In genomic region chr5:151188659-151189058, GRCm38 (mm10) we compare ENCODE assay signal across 12 mouse cellular contexts. TPM values are rescaled to one million over a fixed set of nuclear protein-coding genes. Genes with fewer than 3 reads are reported as not detected.
DNase-seq lines count a peak whose midpoint lies in the region; ATAC-seq and TF ChIP-seq lines count a peak whose summit lies in the region.
"Had no signal": no experiment of that assay in that cellular context is flagged by ENCODE, and none has a peak within 500 bp of the region (broad histone marks: within the 10 kb centered on the region; RNA-seq: fewer than 3 reads in every experiment).

No protein-coding gene starts in this region.

- no peak for TF ChIP-seq CTCF in heart, postnatal 0 days (IDR thresholded peaks at IDR 0.05; ENCODE audit: low read depth)
- TF ChIP-seq CTCF in intestine, postnatal 0 days (IDR thresholded peaks at IDR 0.05; ENCODE audit: low read depth): no peak

- peak; percentile 58; the same call in 1 of the 2 replicates for TF ChIP-seq EP300 in heart, postnatal 0 days (IDR thresholded peaks at IDR 0.05; ENCODE audit: low read depth)

- peak overlapping the region; percentile 81 for H3K4me2 ChIP-seq in heart, postnatal 0 days (ENCODE audit: low read depth, low read length)
- H3K4me2 ChIP-seq in heart, embryonic 11.5 days: no peak overlapping the region
- H3K4me2 ChIP-seq in limb, embryonic 12.5 days: peak overlapping the region; percentile 89
- H3K4me2 ChIP-seq in intestine, postnatal 0 days (replicated peaks; ENCODE audit: low read depth): peak overlapping the region; percentile 93
- H3K4me2 ChIP-seq in myocyte (ENCODE audit: low read depth): peak overlapping the region; percentile 74
- no peak overlapping the region for H3K4me2 ChIP-seq in forebrain, embryonic 16.5 days (ENCODE audit: low read length)

- no peaks in the 10 kb centered on the region for H3K36me3 ChIP-seq in heart, postnatal 0 days (replicated peaks; ENCODE audit: control insufficient read depth, insufficient read depth, low read length)
- H3K36me3 ChIP-seq in heart, embryonic 11.5 days (ENCODE audit: control insufficient read depth, insufficient read depth, low read length): no peaks in the 10 kb centered on the region
- H3K36me3 ChIP-seq in limb, embryonic 12.5 days: no peaks in the 10 kb centered on the region
- H3K36me3 ChIP-seq in limb, embryonic 10.5 days: no peaks in the 10 kb centered on the region
- H3K36me3 ChIP-seq in intestine, postnatal 0 days (ENCODE audit: control insufficient read depth, insufficient read depth): no peaks in the 10 kb centered on the region
- H3K36me3 ChIP-seq in myocyte (ENCODE audit: control insufficient read depth, insufficient read depth): peaks cover 6% of the 10 kb centered on the region
- H3K36me3 ChIP-seq in forebrain, embryonic 16.5 days (ENCODE audit: control insufficient read depth, insufficient read depth): no peaks in the 10 kb centered on the region
- H3K36me3 ChIP-seq: midbrain, embryonic 12.5 days had no signal

- H3ac ChIP-seq in myocyte (ENCODE audit: control insufficient read depth, insufficient read length): no peak overlapping the region

- H3K27me3 ChIP-seq in heart, postnatal 0 days (ENCODE audit: control insufficient read depth, insufficient read depth, low read length): no peaks in the 10 kb centered on the region
- H3K27me3 ChIP-seq in heart, embryonic 11.5 days (ENCODE audit: control insufficient read depth, insufficient read depth, low read length): no peaks in the 10 kb centered on the region
- no peaks in the 10 kb centered on the region for H3K27me3 ChIP-seq in limb, embryonic 12.5 days
- H3K27me3 ChIP-seq in limb, embryonic 10.5 days (ENCODE audit: low read depth, poor library complexity, severe bottlenecking): no peaks in the 10 kb centered on the region
- H3K27me3 ChIP-seq in intestine, postnatal 0 days (replicated peaks; ENCODE audit: control insufficient read depth, insufficient read depth, low read length): no peaks in the 10 kb centered on the region
- no peaks in the 10 kb centered on the region for H3K27me3 ChIP-seq in myocyte (ENCODE audit: control insufficient read depth, insufficient read depth, insufficient read length)
- H3K27me3 ChIP-seq in forebrain, embryonic 16.5 days (replicated peaks; ENCODE audit: control insufficient read depth, insufficient read depth, low read length): 0 out of 2 replicates have a peak, but pooled peaks cover 2% of the 10 kb centered on the region

- WGBS in heart, postnatal 0 days: 57% methylated on average over 6 of the region's 6 CpGs
- 79% methylated on average over 6 of the region's 6 CpGs for WGBS in heart, embryonic 11.5 days (ENCODE audit: insufficient replicate concordance)
- WGBS in limb, embryonic 12.5 days: 91% methylated on average over 6 of the region's 6 CpGs
- WGBS in limb, embryonic 10.5 days: 89% methylated on average over 6 of the region's 6 CpGs
- 75% methylated on average over 6 of the region's 6 CpGs for WGBS in intestine, postnatal 0 days
- 64% methylated on average over 6 of the region's 6 CpGs for WGBS in forebrain, embryonic 16.5 days

- no peak overlapping the region for H3K9ac ChIP-seq in heart, postnatal 0 days (replicated peaks; ENCODE audit: low read depth, low read length)
- H3K9ac ChIP-seq in heart, embryonic 11.5 days (ENCODE audit: low read depth, low read length): no peak overlapping the region
- no peak overlapping the region for H3K9ac ChIP-seq in limb, embryonic 12.5 days (replicated peaks)
- no peak overlapping the region for H3K9ac ChIP-seq in intestine, postnatal 0 days (ENCODE audit: low read depth, low read length)
- no peak overlapping the region for H3K9ac ChIP-seq in forebrain, embryonic 16.5 days (replicated peaks; ENCODE audit: low read depth, low read length)
- H3K9ac ChIP-seq: midbrain, embryonic 12.5 days had no signal

- 0 out of 2 replicates have a peak overlapping the region, but pooled peaks have one; percentile 68 for H3K27ac ChIP-seq in heart, postnatal 0 days (ENCODE audit: low read depth)
- H3K27ac ChIP-seq in heart, embryonic 11.5 days (ENCODE audit: low read depth, low read length): no peak overlapping the region
- no peak overlapping the region for H3K27ac ChIP-seq in limb, embryonic 12.5 days
- no peak overlapping the region for H3K27ac ChIP-seq in limb, embryonic 10.5 days
- H3K27ac ChIP-seq in intestine, postnatal 0 days (ENCODE audit: low read depth, low read length): no peak overlapping the region
- H3K27ac ChIP-seq in forebrain, embryonic 16.5 days (ENCODE audit: low read length): no peak overlapping the region
- H3K27ac ChIP-seq: midbrain, embryonic 12.5 days had no signal

- DNase-seq in heart, postnatal 0 days (ENCODE audit: low spot score): no peak
- DNase-seq in limb, embryonic 10.5 days (ENCODE audit: low spot score): no peak
- DNase-seq in left cerebral cortex, postnatal 4 days: no peak
- DNase-seq: cerebellum, postnatal 10 days; thymus, adult 18-20 months had no signal

- TF ChIP-seq POLR2A in myocyte (IDR thresholded peaks at IDR 0.05; ENCODE audit: insufficient read length, low read depth): no peak

- ATAC-seq in heart, postnatal 0 days (ENCODE audit: insufficient read depth, low read depth): no peak
- no peak for ATAC-seq in heart, embryonic 11.5 days (replicated peaks; ENCODE audit: insufficient number of reproducible peaks, low FRiP score, low TSS enrichment)
- ATAC-seq in limb, embryonic 12.5 days (ENCODE audit: insufficient number of reproducible peaks, insufficient read depth, low FRiP score, low TSS enrichment, low read depth): no peak
- no peak for ATAC-seq in intestine, postnatal 0 days
- no peak for ATAC-seq in forebrain, embryonic 16.5 days
- ATAC-seq: inflammation-experienced regulatory T-cells, adult 6 months had no signal

- H3K9me3 ChIP-seq in heart, postnatal 0 days (replicated peaks; ENCODE audit: control insufficient read depth, low read length): no peaks in the 10 kb centered on the region
- no peaks in the 10 kb centered on the region for H3K9me3 ChIP-seq in heart, embryonic 11.5 days (replicated peaks; ENCODE audit: control insufficient read depth, low read length)
- H3K9me3 ChIP-seq in limb, embryonic 12.5 days: no peaks in the 10 kb centered on the region
- H3K9me3 ChIP-seq in limb, embryonic 10.5 days (replicated peaks): no peaks in the 10 kb centered on the region
- H3K9me3 ChIP-seq in intestine, postnatal 0 days (ENCODE audit: control insufficient read depth): no peaks in the 10 kb centered on the region
- H3K9me3 ChIP-seq in forebrain, embryonic 16.5 days (ENCODE audit: control insufficient read depth, low read length): no peaks in the 10 kb centered on the region
- H3K9me3 ChIP-seq: midbrain, embryonic 12.5 days had no signal

- H3K79me2 ChIP-seq in myocyte (ENCODE audit: control insufficient read depth, insufficient read depth): peaks cover 63% of the 10 kb centered on the region

- peaks cover 10% of the 10 kb centered on the region; the same call in 1 of the 2 replicates for H3K4me1 ChIP-seq in heart, postnatal 0 days (ENCODE audit: control insufficient read depth, insufficient read depth)
- H3K4me1 ChIP-seq in heart, embryonic 11.5 days (ENCODE audit: control insufficient read depth, insufficient read depth, low read length): 0 out of 2 replicates have a peak, but pooled peaks cover 2% of the 10 kb centered on the region
- peaks cover 8% of the 10 kb centered on the region for H3K4me1 ChIP-seq in limb, embryonic 12.5 days (replicated peaks)
- peaks cover 14% of the 10 kb centered on the region; the same call in 1 of the 2 replicates for H3K4me1 ChIP-seq in limb, embryonic 10.5 days
- H3K4me1 ChIP-seq in intestine, postnatal 0 days (replicated peaks; ENCODE audit: control insufficient read depth, insufficient read depth, low read length): 0 out of 2 replicates have a peak, but pooled peaks cover 6% of the 10 kb centered on the region
- peaks cover 6% of the 10 kb centered on the region for H3K4me1 ChIP-seq in forebrain, embryonic 16.5 days (replicated peaks; ENCODE audit: control insufficient read depth, insufficient read depth, low read length)

- intact Hi-C loops in left cerebral cortex, postnatal 4 days (cut with DNase I): no loop called here

- H3K4me3 ChIP-seq in heart, postnatal 0 days (ENCODE audit: low read depth, low read length): peak overlapping the region; percentile 76
- no peak overlapping the region for H3K4me3 ChIP-seq in heart, embryonic 11.5 days (ENCODE audit: low read depth, low read length)
- no peak overlapping the region for H3K4me3 ChIP-seq in limb, embryonic 12.5 days (replicated peaks)
- H3K4me3 ChIP-seq in limb, embryonic 10.5 days: no peak overlapping the region
- 0 out of 2 replicates have a peak overlapping the region, but pooled peaks have one; percentile 76 for H3K4me3 ChIP-seq in intestine, postnatal 0 days (ENCODE audit: low read depth, low read length)
- peak overlapping the region; percentile 76 for H3K4me3 ChIP-seq in myocyte
- no peak overlapping the region for H3K4me3 ChIP-seq in forebrain, embryonic 16.5 days (replicated peaks; ENCODE audit: low read length)

TF ChIP-seq in myocyte, 11 proteins besides CTCF, POLR2A, EP300 and RAD21:
- no peak for TF ChIP-seq MYOG (IDR thresholded peaks at IDR 0.05; ENCODE audit: control insufficient read depth in 1 of 3, insufficient read depth in 1 of 3, insufficient read length in 2 of 3, low read depth in 2 of 3)
- TF ChIP-seq TCF3 (IDR thresholded peaks at IDR 0.05; ENCODE audit: insufficient read length, low read depth): no peak
- TF ChIP-seq MYOD1 (IDR thresholded peaks at IDR 0.05; ENCODE audit: control insufficient read depth in 1 of 3, insufficient read length in 2 of 3, low read depth in 2 of 3): no peak
- no peak for TF ChIP-seq SRF (IDR thresholded peaks at IDR 0.05; ENCODE audit: control insufficient read depth, insufficient read length, low read depth)
TF ChIP-seq in myocyte: peak in this region for 0.

RNA-seq across cellular contexts. Expression of gene Stard13, which starts 45.0 kb away (rescaled TPM):
- 10.6 and 11.9 TPM in 2 replicates for total RNA-seq in heart, postnatal 0 days (2014; rRNA removed; ENCODE audit: low replicate concordance)
- 3.0 and 3.3 TPM in 2 replicates for polyA plus RNA-seq in heart, postnatal 0 days (2015; fragmentation: Nextera tagmentation; extraction: Ambion mirVana)
- polyA plus RNA-seq in heart, embryonic 11.5 days (2014; fragmentation: Nextera tagmentation; extraction: Ambion mirVana): 1.4 and 3.0 TPM in 2 replicates
- 7.1 and 7.9 TPM in 2 replicates for polyA plus RNA-seq in limb, embryonic 12.5 days (2016; fragmentation: Nextera tagmentation; extraction: Ambion mirVana)
- polyA plus RNA-seq in limb, embryonic 10.5 days (2016; fragmentation: Nextera tagmentation; extraction: Ambion mirVana): 1.8 and 3.4 TPM in 2 replicates
- polyA plus RNA-seq in intestine, postnatal 0 days (2015; fragmentation: Nextera tagmentation; extraction: Ambion mirVana): 3.7 and 5.1 TPM in 2 replicates
- polyA plus RNA-seq in myocyte (2012; fragmentation: generic; extraction: Trizol): 15.2 TPM
- 3.5 and 4.8 TPM in 2 replicates for polyA plus RNA-seq in forebrain, embryonic 16.5 days (2015; fragmentation: Nextera tagmentation; extraction: Ambion mirVana)
- total RNA-seq in left cerebral cortex, postnatal 4 days (2021): 10 to 100 TPM; 12.3 to 14.9 TPM

Comparison
In these comparisons a context has a peak if more than half of its experiments do, and no peak if none do; other contexts are left out.
1. H3K4me2 ChIP-seq: peak in heart, postnatal 0 days (single experiment), limb, embryonic 12.5 days (single experiment), intestine, postnatal 0 days (single experiment) and myocyte (single experiment); none in heart, embryonic 11.5 days (single experiment) and forebrain, embryonic 16.5 days (single experiment).
2. H3K4me3 ChIP-seq: peak in heart, postnatal 0 days (single experiment), intestine, postnatal 0 days (single experiment) and myocyte (single experiment); none in heart, embryonic 11.5 days (single experiment), limb, embryonic 12.5 days (single experiment), limb, embryonic 10.5 days (single experiment) and forebrain, embryonic 16.5 days (single experiment).